Mouse (Mus musculus): Measurements from ENCODE around the gene Slc17a2.

DNA sequence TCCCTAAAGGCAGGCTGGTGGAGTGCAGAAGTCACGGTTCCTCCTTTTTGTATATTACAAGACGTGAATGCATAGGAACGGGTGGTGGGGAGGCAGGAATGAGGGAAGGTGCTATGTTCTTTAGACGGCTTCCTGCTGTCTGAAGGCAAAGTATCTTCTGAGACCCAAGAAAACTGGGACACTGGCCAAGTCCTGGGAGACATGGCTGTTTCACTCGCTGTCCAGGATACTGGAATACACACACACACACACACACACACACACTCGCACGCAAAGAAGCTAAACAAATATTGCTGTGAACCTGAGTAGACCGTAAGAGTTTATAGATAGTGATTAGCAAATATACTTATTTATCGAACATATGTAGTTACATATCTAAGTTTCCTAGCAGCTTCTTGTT is 57.9 kb downstream of the Slc17a2 start:
- TF ChIP-seq MAX (IDR thresholded peaks at IDR 0.05; ENCODE audit: low read depth) (no peak), USF1 (IDR thresholded peaks at IDR 0.05; ENCODE audit: low read depth) (no peak), CEBPB (IDR thresholded peaks at IDR 0.05; ENCODE audit: insufficient read depth, poor library complexity, severe bottlenecking) (no peak), TCF3 (IDR thresholded peaks at IDR 0.05; ENCODE audit: insufficient read length, low read depth) (no peak)
